Mouse (Mus musculus) midbrain, embryonic 14.5 days (tissue): ENCODE results near the gene Myrfl. TPM values are rescaled to one million over a fixed set of nuclear protein-coding genes. Genes with fewer than 3 reads are reported as not detected.

Experiments
- ATAC-seq: fragments of 200-750 bp; cut with Nextera tagmentation; 2 replicates; pipeline ENCODE4 v1.8.0; 2017; ENCODE audit warnings: moderate number of reproducible peaks, moderate library complexity; ENCODE audit not compliant: low FRiP score, low TSS enrichment
- DNase-seq: peaks from one replicate; pipeline ENCODE4 v3.0.0-alpha.2; 2015
- H3K27ac ChIP-seq: fragments of 300-500 bp; sonication (generic); replicated peaks from 2 replicates; pipeline ENCODE4 v1.5.1; 2014; ENCODE audit warnings: mild to moderate bottlenecking, low read depth, low read length, moderate library complexity
- H3K27me3 ChIP-seq: fragments of 300-500 bp; sonication (generic); 2 replicates; pipeline ENCODE4 v1.6.1; 2014; ENCODE audit warnings: low read length, control low read depth, mixed read lengths; ENCODE audit not compliant: control insufficient read depth, insufficient read depth
- H3K36me3 ChIP-seq: fragments of 300-500 bp; sonication (generic); 2 replicates; pipeline ENCODE4 v1.6.1; 2014; ENCODE audit warnings: low read length, control low read depth; ENCODE audit not compliant: control insufficient read depth, insufficient read depth
- H3K4me1 ChIP-seq: fragments of 300-500 bp; sonication (generic); 2 replicates; pipeline ENCODE4 v1.6.1; 2014; ENCODE audit warnings: mild to moderate bottlenecking, antibody characterized with exemption, low read length, control low read depth; ENCODE audit not compliant: control insufficient read depth, insufficient read depth
- H3K4me2 ChIP-seq: fragments of 300-500 bp; sonication (generic); 2 replicates; pipeline ENCODE4 v1.6.1; 2014; ENCODE audit warnings: mild to moderate bottlenecking, low read length, moderate library complexity
- H3K4me3 ChIP-seq: fragments of 300-500 bp; sonication (generic); replicated peaks from 2 replicates; pipeline ENCODE4 v1.5.1; 2014; ENCODE audit warnings: low read depth, low read length
- H3K9ac ChIP-seq: fragments of 300-500 bp; sonication (generic); replicated peaks from 2 replicates; pipeline ENCODE4 v1.6.1; 2014; ENCODE audit warnings: mild to moderate bottlenecking, low read length, moderate library complexity
- H3K9me3 ChIP-seq: fragments of 300-500 bp; sonication (generic); 2 replicates; pipeline ENCODE4 v1.6.1; 2016; ENCODE audit warnings: low read length, control low read depth, mixed read lengths; ENCODE audit not compliant: control insufficient read depth
- WGBS: fragments of 180-500 bp; shearing (Covaris S2); extraction: QIAGEN DNeasy Blood & Tissue Kit; methylation state at CpG from one replicate; pipeline ENCODE4 v1.1.7; 2014; 5-methylcytosine and 5-hydroxymethylcytosine counted together
- polyA plus RNA-seq: library from polyadenylated mRNA; unstranded; fragments of >200 nt; fragmentation: Nextera tagmentation; extraction: Ambion mirVana; gene quantifications from 2 replicates; pipeline ENCODE4 v1.2.1, GENCODE M21; 2014

Gene Myrfl
- polyA plus RNA-seq, 1 experiment from 2014 or later: 0.14 TPM

DNA sequence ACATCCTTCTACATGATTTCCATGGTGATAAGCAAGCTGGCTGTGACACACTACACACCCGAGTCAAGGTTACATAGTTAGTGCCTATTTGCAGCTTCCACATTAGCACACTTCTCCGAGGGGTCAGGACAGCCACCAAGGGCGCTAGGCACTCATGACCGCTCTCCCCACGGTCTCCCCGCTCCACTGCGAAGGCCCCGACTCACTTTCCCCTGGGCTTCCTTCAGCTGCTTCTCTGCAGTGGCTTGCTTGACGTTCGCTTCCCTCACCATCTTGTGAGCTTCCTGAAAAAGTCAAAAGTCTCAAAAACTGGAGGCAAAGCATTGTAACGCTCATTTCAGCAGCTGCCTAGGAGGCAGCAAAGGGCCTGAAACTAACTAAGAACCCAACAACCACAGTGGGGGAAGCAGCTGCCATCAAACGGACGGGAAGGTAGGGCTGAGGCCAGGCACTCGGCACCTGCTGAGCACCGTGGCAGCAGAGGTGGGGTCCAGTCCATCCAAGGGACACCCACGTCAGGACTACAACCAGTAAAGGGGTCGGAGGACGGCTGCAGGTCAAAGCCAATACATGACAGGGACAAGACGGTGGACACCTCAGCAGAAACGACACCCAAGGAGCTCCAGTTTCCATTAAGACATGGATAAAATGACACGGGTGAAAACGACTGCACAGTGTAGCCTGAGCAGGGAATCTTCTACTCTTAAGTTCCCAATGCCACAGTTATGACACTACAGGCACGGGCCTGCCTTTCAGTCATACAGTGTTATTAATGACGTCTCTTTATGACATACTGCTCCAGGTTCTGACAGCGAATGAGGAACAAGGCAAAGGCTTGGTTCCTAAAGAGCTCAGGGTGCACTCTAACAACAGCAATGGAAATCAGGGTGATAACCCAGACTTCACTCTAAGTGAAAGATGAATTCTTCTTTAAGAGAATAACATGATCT is 22.9 kb upstream of the Myrfl start:
- ATAC-seq: no peak
- no peaks in the 10 kb centered on the region for H3K27me3 ChIP-seq

DNA sequence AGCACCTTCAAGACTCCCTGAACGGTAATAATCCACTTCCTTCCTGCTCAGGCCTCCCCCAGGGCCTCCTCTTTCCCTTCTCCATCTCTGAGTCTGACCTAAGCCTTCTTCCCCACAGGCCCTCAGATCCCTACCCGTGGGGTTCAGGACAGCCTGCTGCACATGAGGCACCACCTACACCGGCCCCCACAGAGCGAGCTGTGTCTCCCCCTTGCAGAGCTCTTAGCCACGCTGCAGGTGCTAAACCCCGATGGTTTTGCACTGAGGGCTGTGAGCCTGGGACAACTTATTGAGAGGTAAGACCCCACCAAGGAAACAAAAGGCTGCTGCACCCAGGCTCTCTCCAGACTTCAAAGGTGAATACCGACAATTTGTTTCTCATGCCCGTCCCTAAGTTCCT is 19.9 kb upstream of the Myrfl start:
- peaks cover 52% of the 10 kb centered on the region for H3K36me3 ChIP-seq
- no peaks in the 10 kb centered on the region for H3K4me1 ChIP-seq
- H3K4me2 ChIP-seq: no peak overlapping the region
- H3K9me3 ChIP-seq: no peaks in the 10 kb centered on the region
- WGBS: 86% methylated on average over 8 of the region's 8 CpGs
- H3K9ac ChIP-seq: no peak overlapping the region
- DNase-seq (no peak), ATAC-seq (no peak)
- H3K4me3 ChIP-seq: no peak overlapping the region
- no peaks in the 10 kb centered on the region for H3K27me3 ChIP-seq
- no peak overlapping the region for H3K27ac ChIP-seq

More for the DNA sequence above, 22.9 kb upstream of the Myrfl start:
- H3K4me3 ChIP-seq: no peak overlapping the region
- no peak for DNase-seq
- no peaks in the 10 kb centered on the region for H3K4me1 ChIP-seq
- no peak overlapping the region for H3K27ac ChIP-seq
- no peak overlapping the region for H3K4me2 ChIP-seq
- H3K36me3 ChIP-seq: peaks cover 48% of the 10 kb centered on the region
- no peak overlapping the region for H3K9ac ChIP-seq
- no peaks in the 10 kb centered on the region for H3K9me3 ChIP-seq
- 92% methylated on average over 25 of the region's 25 CpGs for WGBS

- H3K27me3 ChIP-seq: no peaks in the 10 kb centered on the region
- DNase-seq (no peak), ATAC-seq (no peak)
- H3K9me3 ChIP-seq: no peaks in the 10 kb centered on the region
- H3K4me1 ChIP-seq: no peaks in the 10 kb centered on the region
- 97% methylated on average over 8 of the region's 8 CpGs for WGBS
- H3K4me3 ChIP-seq: no peak overlapping the region
- H3K4me2 ChIP-seq: no peak overlapping the region
- no peak overlapping the region for H3K9ac ChIP-seq
- peaks cover 60% of the 10 kb centered on the region for H3K36me3 ChIP-seq
- no peak overlapping the region for H3K27ac ChIP-seq
Observed at GRCm38 (mm10) chr10:116915286-116915685, 18.6 kb upstream of the Myrfl start.

- H3K27ac ChIP-seq: no peak overlapping the region
- no peak overlapping the region for H3K4me3 ChIP-seq
- DNase-seq: no peak
- no peaks in the 10 kb centered on the region for H3K4me1 ChIP-seq
- peaks cover 65% of the 10 kb centered on the region for H3K36me3 ChIP-seq
- H3K4me2 ChIP-seq: no peak overlapping the region
- ATAC-seq: no peak
- H3K9ac ChIP-seq: no peak overlapping the region
- no peaks in the 10 kb centered on the region for H3K9me3 ChIP-seq
- WGBS: 95% methylated on average over 9 of the region's 9 CpGs
- no peaks in the 10 kb centered on the region for H3K27me3 ChIP-seq
Observed at GRCm38 (mm10) chr10:116914586-116914985, 17.9 kb upstream of the Myrfl start.

- Histone ChIP-seq H3K36me3 (peaks cover 67% of the 10 kb centered on the region), H3K9ac (no peak overlapping the region), H3K27ac (no peak overlapping the region), H3K4me3 (no peak overlapping the region), H3K4me1 (no peaks in the 10 kb centered on the region), H3K9me3 (no peaks in the 10 kb centered on the region), H3K27me3 (no peaks in the 10 kb centered on the region), H3K4me2 (no peak overlapping the region)
- DNase-seq (no peak), ATAC-seq (no peak)
- 96% methylated on average over 17 of the region's 17 CpGs for WGBS
Observed at GRCm38 (mm10) chr10:116913647-116914273, 17.0 kb upstream of the Myrfl start.

DNA sequence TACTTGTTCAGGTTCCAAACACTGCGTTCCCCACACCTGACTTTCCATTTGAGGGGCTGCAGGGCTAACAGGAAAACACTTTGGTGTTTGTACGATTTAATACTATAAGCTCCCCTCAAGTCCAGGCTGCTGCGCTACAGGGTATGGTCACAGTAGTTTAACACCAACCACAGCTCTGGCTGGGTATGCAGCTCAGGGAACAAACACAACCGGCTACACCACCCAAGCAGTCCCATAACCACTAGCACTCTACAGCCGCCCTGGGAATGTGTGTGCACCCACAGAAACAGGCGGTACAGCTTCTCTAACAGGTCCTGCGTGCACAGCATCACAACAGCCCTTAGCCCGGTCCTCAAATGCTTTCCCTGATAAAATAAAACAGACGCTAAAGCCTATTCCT is 16.1 kb upstream of the Myrfl start:
- H3K9ac ChIP-seq: no peak overlapping the region
- no peaks in the 10 kb centered on the region for H3K27me3 ChIP-seq
- H3K4me1 ChIP-seq: no peaks in the 10 kb centered on the region
- 94% methylated on average over 9 of the region's 9 CpGs for WGBS
- no peak overlapping the region for H3K4me3 ChIP-seq
- no peak overlapping the region for H3K27ac ChIP-seq
- no peak for DNase-seq
- no peak overlapping the region for H3K4me2 ChIP-seq
- peaks cover 68% of the 10 kb centered on the region for H3K36me3 ChIP-seq
- no peaks in the 10 kb centered on the region for H3K9me3 ChIP-seq
- ATAC-seq: no peak

DNA sequence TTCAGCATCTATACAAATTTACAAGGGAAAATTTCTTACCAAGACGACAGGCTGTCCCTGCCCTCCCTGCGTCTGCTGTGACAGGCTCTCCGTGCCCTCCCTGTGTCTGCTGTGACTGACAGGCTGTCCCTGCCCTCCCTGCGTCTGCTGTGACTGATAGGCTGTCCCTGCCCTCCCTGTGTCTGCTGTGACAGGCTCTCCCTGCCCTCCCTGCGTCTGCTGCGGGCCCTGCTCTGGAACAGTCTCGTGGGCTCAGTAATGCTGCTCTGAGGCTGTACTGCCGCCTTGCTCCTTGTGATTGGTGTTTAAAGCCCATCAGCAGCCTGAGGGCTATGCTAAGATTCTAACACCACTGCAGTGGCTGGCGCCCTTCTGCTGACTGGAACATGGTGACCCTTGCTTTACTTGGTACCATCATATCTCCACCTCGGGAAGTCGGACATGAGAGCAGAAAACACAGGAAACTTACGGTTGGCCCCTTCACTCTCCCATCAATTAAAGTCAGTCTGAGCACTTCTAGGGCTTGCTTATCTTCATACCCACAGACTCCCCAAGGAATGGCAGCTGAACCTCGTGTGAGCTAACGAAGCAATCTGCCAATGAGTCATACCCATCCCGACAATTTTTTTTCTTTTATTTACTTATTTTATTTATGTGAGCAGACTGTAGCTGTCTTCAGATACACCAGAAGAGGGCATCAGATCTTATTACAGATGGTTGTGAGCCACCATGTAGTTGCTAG is 12.4 kb upstream of the Myrfl start:
- H3K27ac ChIP-seq: no peak overlapping the region
- peaks cover 83% of the 10 kb centered on the region for H3K36me3 ChIP-seq
- H3K4me2 ChIP-seq: no peak overlapping the region
- DNase-seq (no peak), ATAC-seq (no peak)
- H3K4me3 ChIP-seq: no peak overlapping the region
- no peak overlapping the region for H3K9ac ChIP-seq
- no peaks in the 10 kb centered on the region for H3K27me3 ChIP-seq
- WGBS: 73% methylated on average over 15 of the region's 15 CpGs
- no peaks in the 10 kb centered on the region for H3K4me1 ChIP-seq
- no peaks in the 10 kb centered on the region for H3K9me3 ChIP-seq

- 97% methylated on average over 9 of the region's 9 CpGs for WGBS
- Histone ChIP-seq H3K27ac (no peak overlapping the region), H3K4me2 (no peak overlapping the region), H3K4me1 (no peaks in the 10 kb centered on the region), H3K4me3 (no peak overlapping the region), H3K9ac (no peak overlapping the region), H3K36me3 (peaks cover 66% of the 10 kb centered on the region), H3K9me3 (no peaks in the 10 kb centered on the region), H3K27me3 (no peaks in the 10 kb centered on the region)
- DNase-seq (no peak), ATAC-seq (no peak)
Observed at GRCm38 (mm10) chr10:116906794-116907193, 10.1 kb upstream of the Myrfl start.
